Mouse (Mus musculus): ENCODE measurements around the gene Plekhg3.

The Plekhg3 gene

DNA sequence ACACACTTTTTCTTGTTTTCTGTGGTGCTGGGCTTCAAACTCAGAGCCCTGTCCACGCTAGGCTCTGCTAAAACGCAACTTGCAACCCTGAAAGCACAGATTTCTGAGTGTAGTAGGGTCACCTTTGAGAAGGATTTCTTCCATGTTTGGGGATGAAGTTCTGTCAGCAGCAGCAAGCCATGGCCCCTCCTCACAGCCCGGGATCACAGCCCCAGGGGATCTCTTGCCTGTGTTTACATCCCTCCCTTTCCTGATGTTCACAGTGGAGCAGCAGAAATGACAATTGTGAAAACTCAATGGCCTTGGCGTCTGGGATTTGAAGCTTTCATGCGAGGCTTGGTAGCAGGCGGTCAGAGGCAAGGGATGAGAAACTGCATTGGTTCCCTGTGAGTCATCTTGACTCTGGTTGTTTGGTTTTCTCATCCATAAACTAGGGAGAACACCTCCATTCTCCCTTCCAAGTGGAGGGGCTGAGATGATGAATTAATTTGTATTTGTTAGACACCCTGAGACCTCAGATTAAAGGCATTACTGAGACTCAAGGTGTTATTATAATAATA, at the start of gene Plekhg3:
Gene Plekhg3, plus strand, starts transcription at position 312 of the 560 bp plus-strand sequence.
- DNase-seq, result no peak

DNA sequence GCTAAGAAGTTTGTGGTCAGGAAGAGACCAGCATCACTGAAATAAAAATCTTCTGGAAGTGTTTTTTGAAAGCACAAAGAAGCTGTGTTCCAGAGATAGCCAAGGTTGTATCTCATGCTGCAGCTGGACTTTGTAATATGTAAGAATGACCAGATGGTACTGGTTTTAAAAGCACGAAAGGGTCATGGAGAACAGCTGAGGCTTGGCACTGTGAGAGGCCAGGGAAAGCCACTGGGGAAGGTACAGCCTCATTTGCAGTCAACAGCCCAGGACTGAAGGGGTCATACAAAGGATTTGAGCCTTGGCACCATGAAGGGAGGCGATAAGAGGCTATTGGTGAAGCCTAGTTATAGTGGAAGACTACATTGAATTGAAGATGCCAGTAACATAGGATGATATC, 48.2 kb upstream of the Plekhg3 start:
- no peak for DNase-seq

GRCm38 (mm10) chr12:76482948-76483347, 47.7 kb upstream of the Plekhg3 start:
- no peak for DNase-seq

DNA sequence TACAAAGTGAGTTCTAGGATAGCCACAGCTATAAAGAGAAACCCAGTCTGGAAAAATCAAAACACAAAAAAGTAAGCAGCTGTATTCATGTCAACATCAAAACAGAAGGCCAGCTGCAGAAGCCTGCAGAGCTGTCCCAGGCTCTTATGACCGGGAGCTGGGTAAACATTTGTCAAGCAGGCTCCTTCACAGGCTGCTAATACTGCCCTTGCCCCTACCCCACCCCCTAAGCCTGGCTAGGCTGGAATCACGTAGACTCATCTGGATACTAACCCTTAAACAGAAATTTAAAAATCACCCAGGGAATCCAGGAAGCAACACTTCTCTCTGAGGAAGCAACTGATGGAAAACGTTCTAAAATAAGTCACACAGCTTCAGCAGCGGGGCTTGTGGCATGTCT, 45.8 kb upstream of the Plekhg3 start:
- no peak for DNase-seq

- DNase-seq, result no peak
These were observed 45.3 kb upstream of the Plekhg3 start for GRCm38 (mm10) chr12:76485381-76485780.

- no peak for DNase-seq
These were observed 43.7 kb upstream of the Plekhg3 start for GRCm38 (mm10) chr12:76486943-76487342.

DNA sequence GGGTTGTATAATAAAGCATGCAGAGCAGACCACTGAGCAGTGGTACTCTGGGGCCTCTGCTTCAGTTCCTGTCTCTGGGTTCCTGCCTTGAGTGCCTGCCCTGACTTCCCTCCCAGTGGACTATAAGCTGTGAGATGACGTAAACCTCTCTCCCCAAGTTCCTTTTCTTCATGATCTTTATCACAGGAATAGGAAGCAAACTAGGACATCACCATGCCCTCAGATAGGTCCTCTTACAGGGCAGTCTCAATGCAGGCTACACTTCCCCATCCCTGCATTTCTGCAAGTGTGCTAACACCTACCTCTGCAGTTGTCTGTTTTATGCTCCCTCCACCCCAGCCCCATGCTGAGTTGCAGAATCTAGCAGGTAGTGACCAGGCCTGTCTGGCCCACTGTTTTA, 39.9 kb upstream of the Plekhg3 start:
- DNase-seq, result no peak

GRCm38 (mm10) chr12:76493462-76493861, 37.2 kb upstream of the Plekhg3 start:
- DNase-seq, result no peak

GRCm38 (mm10) chr12:76495381-76495780, 35.3 kb upstream of the Plekhg3 start:
- no peak for DNase-seq

- DNase-seq, result peak; percentile 73 to 83
These were observed 34.4 kb upstream of the Plekhg3 start for GRCm38 (mm10) chr12:76496324-76496723.

GRCm38 (mm10) chr12:76499276-76499675, 31.4 kb upstream of the Plekhg3 start:
- no peak for DNase-seq

GRCm38 (mm10) chr12:76500055-76500454, 30.6 kb upstream of the Plekhg3 start:
- DNase-seq, result no peak

- no peak for DNase-seq
These were observed 29.8 kb upstream of the Plekhg3 start for GRCm38 (mm10) chr12:76500896-76501295.

GRCm38 (mm10) chr12:76502981-76503380, 27.7 kb upstream of the Plekhg3 start:
- peak in 1 of 2 experiments; percentile 28 for DNase-seq

- DNase-seq, result peak; percentile 46 to 73
These were observed 24.2 kb upstream of the Plekhg3 start for GRCm38 (mm10) chr12:76506522-76506921.

- DNase-seq, result peak in 1 of 2 experiments; percentile 31
These were observed 22.9 kb upstream of the Plekhg3 start for GRCm38 (mm10) chr12:76507791-76508190.

GRCm38 (mm10) chr12:76508909-76509440, 21.7 kb upstream of the Plekhg3 start:
- DNase-seq, result peak; percentile 34 to 41

- peak; percentile 87 for DNase-seq
These were observed 18.0 kb upstream of the Plekhg3 start for GRCm38 (mm10) chr12:76512731-76513130.

DNA sequence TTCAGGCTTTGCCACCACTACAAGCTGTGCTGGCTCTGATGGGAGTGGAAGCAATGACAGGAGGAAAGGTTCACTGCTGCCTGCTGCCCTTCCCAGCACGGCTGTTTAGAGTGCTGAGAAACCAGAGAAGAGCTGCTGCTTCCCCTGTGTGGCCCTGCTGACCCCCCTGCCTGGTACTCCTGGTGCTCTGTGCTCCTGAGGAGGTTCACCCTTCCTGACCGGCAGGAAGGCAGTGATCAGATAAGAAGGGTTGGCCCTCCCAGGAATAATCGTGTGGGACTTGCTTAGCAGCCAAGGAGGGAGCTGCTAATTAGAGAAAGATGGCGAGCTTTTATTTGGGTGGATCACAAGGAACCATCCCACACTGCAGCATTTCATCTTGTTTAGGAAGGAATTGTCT, 15.8 kb upstream of the Plekhg3 start:
- peak in 1 of 2 experiments; percentile 28 for DNase-seq

GRCm38 (mm10) chr12:76518000-76518399, 12.7 kb upstream of the Plekhg3 start:
- DNase-seq, result peak in 1 of 2 experiments; percentile 46

GRCm38 (mm10) chr12:76518909-76519842, 11.5 kb upstream of the Plekhg3 start:
- DNase-seq, result peak; percentile 83 to 84

DNA sequence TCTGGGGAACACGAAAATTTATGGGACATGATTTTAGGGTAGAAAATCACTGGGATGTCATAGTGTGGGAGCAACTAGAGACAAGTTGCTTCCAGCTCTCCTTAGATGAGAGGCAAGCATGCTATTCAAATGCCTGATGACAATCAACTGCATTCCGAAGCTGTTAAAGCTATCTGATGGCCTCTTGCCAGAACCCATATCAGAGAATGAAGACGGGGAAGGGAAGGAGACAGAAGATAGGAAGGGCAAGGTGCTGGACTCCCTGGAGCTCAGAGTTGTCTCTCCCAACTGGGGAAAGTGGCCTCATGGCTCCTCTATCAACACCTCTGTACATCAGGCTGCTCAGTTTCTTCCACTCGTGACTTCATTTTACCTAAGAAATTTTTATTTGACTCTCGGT, 7.0 kb upstream of the Plekhg3 start:
- no peak for DNase-seq

DNA sequence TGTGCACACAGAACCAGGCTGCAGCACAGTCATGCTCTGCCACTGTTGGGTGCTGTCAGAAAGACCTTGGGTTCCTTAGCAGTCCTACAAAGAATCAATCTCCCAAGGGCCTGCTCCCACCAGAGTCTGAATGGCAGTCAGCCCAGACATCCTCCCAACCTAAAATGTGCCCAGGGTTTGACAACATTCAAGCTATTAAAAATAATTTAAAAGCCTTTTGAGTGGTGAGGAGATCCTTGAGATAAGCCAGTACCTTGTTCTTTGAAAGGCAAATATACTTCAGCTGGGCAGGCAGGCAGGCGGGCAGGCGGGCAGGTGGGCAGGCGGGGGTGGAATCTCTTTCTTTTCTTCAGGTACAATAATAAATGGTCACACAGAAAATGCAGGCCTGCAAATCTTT, 5.8 kb upstream of the Plekhg3 start:
- DNase-seq, result no peak

Data from cerebellum, postnatal 10 days (tissue).